7 mouse cellular contexts compared by ENCODE assay signal in the genomic region with DNA sequence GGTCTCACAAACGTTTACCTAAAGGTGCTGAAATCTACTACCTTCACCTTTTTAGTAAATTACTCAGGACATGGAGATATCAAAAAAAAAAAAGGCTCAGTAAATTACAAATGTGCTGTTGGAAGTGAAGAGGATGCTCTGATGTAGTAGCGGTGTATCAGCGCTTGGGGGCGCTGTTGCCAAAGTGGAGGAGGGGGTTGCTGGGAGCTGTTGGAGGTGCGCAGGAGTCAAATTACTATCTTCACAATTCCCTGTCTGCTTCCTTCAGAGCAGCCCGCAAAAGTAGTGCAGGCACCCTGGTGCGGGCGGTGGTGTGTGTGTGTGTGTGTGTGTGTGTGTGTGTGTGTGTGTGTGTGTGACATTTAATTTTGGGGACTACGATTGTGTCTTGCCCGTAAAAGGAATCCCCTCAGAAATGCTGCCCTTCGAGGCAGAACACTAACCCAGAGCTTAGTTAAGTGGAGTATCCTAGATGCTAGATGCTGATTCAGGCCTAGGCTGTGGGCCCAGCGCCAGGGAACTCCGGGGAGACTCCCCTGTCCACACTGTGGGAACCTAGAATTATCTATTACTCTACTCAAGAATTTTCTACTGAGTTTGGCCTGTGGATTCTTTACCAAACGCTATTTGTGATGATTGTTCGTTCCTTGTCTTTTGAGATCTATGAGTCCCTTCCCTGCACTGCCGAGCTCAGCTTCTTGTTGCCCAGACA. TPM values are rescaled to one million over a fixed set of nuclear protein-coding genes. Genes with fewer than 3 reads are reported as not detected.
DNase-seq lines count a peak whose midpoint lies in the region; ATAC-seq and TF ChIP-seq lines count a peak whose summit lies in the region.

No protein-coding gene starts in this region.

- no peak for ATAC-seq in kidney, embryonic 14.5 days (ENCODE audit: low FRiP score, low TSS enrichment)
- no peak for ATAC-seq in neural tube, embryonic 15.5 days (ENCODE audit: low FRiP score)

- intact Hi-C loops in gastrocnemius, postnatal 36 days (cut with DNase I), result loop anchor here (5.0 kb wide), 1 partner anchor 188 kb away; no protein-coding TSS in a partner anchor

- H3K9me3 ChIP-seq in kidney, embryonic 14.5 days (ENCODE audit: control insufficient read depth, low read length), result no peaks in the 10 kb centered on the region
- H3K9me3 ChIP-seq in neural tube, embryonic 15.5 days (replicated peaks), result no peaks in the 10 kb centered on the region

- H3K27ac ChIP-seq in kidney, embryonic 14.5 days (ENCODE audit: low read depth, low read length), result no peak overlapping the region
- H3K27ac ChIP-seq in neural tube, embryonic 15.5 days (replicated peaks), result no peak overlapping the region

- peak; percentile 44 for DNase-seq in CD4-positive helper T cell, adult 2 months (ENCODE audit: low read depth, low spot score)
- DNase-seq in MEL-GATA-1-ER (ENCODE audit: extremely low read depth, low read depth), result peak; percentile 4
- peak; percentile 31 to 39 for DNase-seq in cerebellum, postnatal 36 days
- DNase-seq in gastrocnemius, postnatal 36 days, result peak; percentile 17 to 26
- peak; percentile 21 for DNase-seq in lung, adult 2 months

- H3K27me3 ChIP-seq in kidney, embryonic 14.5 days (ENCODE audit: control insufficient read depth, insufficient read depth, low read length), result no peaks in the 10 kb centered on the region; the same call in 1 of the 2 replicates
- H3K27me3 ChIP-seq in neural tube, embryonic 15.5 days (replicated peaks), result no peaks in the 10 kb centered on the region

- H3K4me3 ChIP-seq in kidney, embryonic 14.5 days (ENCODE audit: low read length), result peak overlapping the region; percentile 35; the same call in 1 of the 2 replicates
- no peak overlapping the region for H3K4me3 ChIP-seq in lung, adult 2 months (replicated peaks; ENCODE audit: extremely low read depth, low read depth, low read length)
- peak overlapping the region; percentile 44 for H3K4me3 ChIP-seq in neural tube, embryonic 15.5 days (replicated peaks)

- no peak for TF ChIP-seq POLR2A in lung, adult 2 months (IDR thresholded peaks at IDR 0.05; ENCODE audit: borderline replicate concordance, extremely low read depth, low read depth, low read length)

- no peaks in the 10 kb centered on the region for H3K4me1 ChIP-seq in kidney, embryonic 14.5 days (ENCODE audit: control insufficient read depth, insufficient read depth, low read length)
- H3K4me1 ChIP-seq in lung, adult 2 months (ENCODE audit: control insufficient read depth, insufficient read depth, low read length), result peaks cover 6% of the 10 kb centered on the region; the same call in 1 of the 2 replicates
- H3K4me1 ChIP-seq in neural tube, embryonic 15.5 days, result peaks cover 12% of the 10 kb centered on the region; the same call in 1 of the 2 replicates

- TF ChIP-seq CTCF in lung, adult 2 months (IDR thresholded peaks at IDR 0.05; ENCODE audit: insufficient read depth, low read length), result peak; percentile 44

- no peak overlapping the region for H3K9ac ChIP-seq in kidney, embryonic 14.5 days (ENCODE audit: low read depth, low read length)
- H3K9ac ChIP-seq in neural tube, embryonic 15.5 days (replicated peaks), result no peak overlapping the region

- H3K4me2 ChIP-seq in kidney, embryonic 14.5 days (replicated peaks; ENCODE audit: low read depth, low read length), result no peak overlapping the region; the same call in 1 of the 2 replicates
- peak overlapping the region; percentile 60 for H3K4me2 ChIP-seq in neural tube, embryonic 15.5 days

- no peaks in the 10 kb centered on the region for H3K36me3 ChIP-seq in kidney, embryonic 14.5 days (ENCODE audit: control insufficient read depth, insufficient read depth, low read length)
- no peaks in the 10 kb centered on the region for H3K36me3 ChIP-seq in neural tube, embryonic 15.5 days

- 32% methylated on average over 16 of the region's 16 CpGs for WGBS in kidney, embryonic 14.5 days
- 33% methylated on average over 16 of the region's 16 CpGs for WGBS in lung, adult 2 months
- 29% methylated on average over 16 of the region's 16 CpGs for WGBS in neural tube, embryonic 15.5 days

RNA-seq across cellular contexts. Expression of a gene that starts 2.4 kb away (rescaled TPM):
- total RNA-seq in gastrocnemius, postnatal 36 days (2021), result under 1 TPM; 0.17 to 0.38 TPM
- polyA plus RNA-seq in kidney, embryonic 14.5 days (2014; fragmentation: Nextera tagmentation; extraction: Ambion mirVana), result 23.5 and 31.5 TPM in 2 replicates
- polyA plus RNA-seq in lung, adult 2 months (2012; rRNA removed), result 0.68 and 1.1 TPM in 2 replicates
- 48.0 and 48.5 TPM in 2 replicates for polyA plus RNA-seq in neural tube, embryonic 15.5 days (2015; fragmentation: Nextera tagmentation; extraction: Ambion mirVana)

Comparison
In these comparisons a context has a peak if more than half of its experiments do, and no peak if none do; other contexts are left out.
1. RNA of a gene that starts 2.4 kb away (polyA plus RNA-seq): 48.0 to 48.5 TPM in neural tube, embryonic 15.5 days and 23.5 to 31.5 TPM in kidney, embryonic 14.5 days; 0.68 to 1.1 TPM in lung, adult 2 months; every median in the first group is over 10 times any median in the second.
2. Peak in every context shown above with its lines, with median percentiles within 50 percentile points of each other: DNase-seq.